Mouse (Mus musculus): ENCODE results near the gene Sbk1.

The Sbk1 gene

GRCm38 (mm10) chr7:126335556-126335955, 63.1 kb downstream of the Sbk1 start:
- peak; percentile 57 for DNase-seq (ENCODE audit: low read depth, low spot score)

DNA sequence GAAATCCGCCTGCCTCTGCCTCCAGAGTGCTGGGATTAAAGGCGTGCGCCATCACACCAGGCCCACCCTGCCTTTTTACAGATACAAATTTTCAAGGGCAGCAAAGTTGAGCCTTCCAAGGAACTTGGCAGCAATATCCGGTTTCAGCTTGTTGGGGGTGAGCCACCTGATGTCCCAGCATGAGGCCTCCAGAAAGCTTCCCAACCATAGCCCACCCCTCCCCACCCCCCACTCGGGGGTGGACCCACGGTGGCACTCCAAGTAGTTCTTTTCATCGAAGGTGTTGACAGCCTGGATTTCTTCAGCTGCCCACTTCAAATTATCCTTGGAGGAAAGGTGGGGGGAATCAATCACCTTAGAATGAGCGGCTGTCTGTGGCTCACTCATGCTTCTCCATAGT, 66.5 kb downstream of the Sbk1 start:
- no peak for DNase-seq (ENCODE audit: low read depth, low spot score)

DNA sequence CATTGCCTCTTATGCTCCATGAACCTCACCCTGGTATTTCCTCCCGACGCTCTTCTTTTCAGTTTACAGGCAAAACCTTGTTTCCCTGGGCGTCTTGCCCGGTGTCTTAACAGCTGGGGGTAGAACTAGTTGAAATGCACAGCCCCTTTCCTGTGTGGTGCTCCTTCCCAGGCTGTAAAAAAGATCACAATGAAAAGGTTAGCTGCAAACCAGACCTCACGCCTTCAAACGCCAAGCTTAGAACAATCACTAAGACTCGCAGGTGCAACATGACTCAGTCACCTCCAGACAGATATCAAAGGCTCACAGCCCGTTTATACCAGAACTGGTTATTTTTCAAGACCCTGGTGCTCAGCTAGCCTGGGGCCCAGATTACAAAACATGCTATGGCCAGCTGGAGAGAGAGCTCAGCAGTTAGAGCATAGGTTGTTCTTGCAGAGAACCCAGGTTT, 67.1 kb downstream of the Sbk1 start:
- peak; percentile 46 for DNase-seq (ENCODE audit: low read depth, low spot score)

GRCm38 (mm10) chr7:126340206-126340618, 67.8 kb downstream of the Sbk1 start:
- DNase-seq (ENCODE audit: low read depth, low spot score): peak; percentile 67

GRCm38 (mm10) chr7:126340896-126341295, 68.5 kb downstream of the Sbk1 start:
- DNase-seq (ENCODE audit: low read depth, low spot score): no peak

All from CD4-positive, CD25-positive, alpha-beta regulatory T cell, adult 2 months (primary cell).